Mouse (Mus musculus) embryonic facial prominence, embryonic 12.5 days (tissue): ENCODE measurements at regions not wholly inside any gene's neighbourhood (a gene's known extent, or its start where the extent isn't known, plus 50 kb on each side); places are given as distances from the start of the nearest gene placed in this dataset.

Experiments used
- ATAC-seq: fragments of 200-750 bp; cut with Nextera tagmentation; 2 replicates; pipeline ENCODE4 v1.8.0; 2017; ENCODE audit not compliant: insufficient number of reproducible peaks, insufficient read depth, low FRiP score, low TSS enrichment
- H3K27ac ChIP-seq: fragments of 300-500 bp; sonication (generic); 2 replicates; pipeline ENCODE4 v1.5.1; 2016; ENCODE audit warnings: mild to moderate bottlenecking
- H3K27me3 ChIP-seq: fragments of 300-500 bp; sonication (generic); 2 replicates; pipeline ENCODE4 v1.6.1; 2016; ENCODE audit warnings: mild to moderate bottlenecking, moderate library complexity
- H3K36me3 ChIP-seq: fragments of 300-500 bp; sonication (generic); 2 replicates; pipeline ENCODE4 v1.6.1; 2016; ENCODE audit warnings: mild to moderate bottlenecking
- H3K4me1 ChIP-seq: fragments of 300-500 bp; sonication (generic); 2 replicates; pipeline ENCODE4 v1.6.1; 2016
- H3K4me2 ChIP-seq: fragments of 300-500 bp; sonication (generic); replicated peaks from 2 replicates; pipeline ENCODE4 v1.6.1; 2016; ENCODE audit warnings: mild to moderate bottlenecking, moderate library complexity
- H3K4me3 ChIP-seq: fragments of 300-500 bp; sonication (generic); 2 replicates; pipeline ENCODE4 v1.5.1; 2016; ENCODE audit warnings: mild to moderate bottlenecking
- H3K9ac ChIP-seq: fragments of 300-500 bp; sonication (generic); 2 replicates; pipeline ENCODE4 v1.6.1; 2016; ENCODE audit warnings: mild to moderate bottlenecking, moderate library complexity
- H3K9me3 ChIP-seq: fragments of 300-500 bp; sonication (generic); 2 replicates; pipeline ENCODE4 v1.6.1; 2016; ENCODE audit warnings: mild to moderate bottlenecking, moderate library complexity
- WGBS: fragments of 180-500 bp; shearing (Covaris S2); methylation state at CpG from one replicate; pipeline ENCODE4 v1.1.7; 2016; 5-methylcytosine and 5-hydroxymethylcytosine counted together

GRCm38 (mm10) chr8:12036349-12036748 lies 196.1 kb downstream of the Tex29 start:
- H3K36me3 ChIP-seq: no peaks in the 10 kb centered on the region
- H3K9ac ChIP-seq: no peak overlapping the region
- no peaks in the 10 kb centered on the region for H3K4me1 ChIP-seq
- H3K27ac ChIP-seq: no peak overlapping the region
- no peaks in the 10 kb centered on the region for H3K9me3 ChIP-seq
- H3K4me3 ChIP-seq: no peak overlapping the region
- H3K27me3 ChIP-seq: 0 out of 2 replicates have a peak, but pooled peaks cover 7% of the 10 kb centered on the region
- ATAC-seq: no peak; the same call in 1 of the 2 replicates
- no peak overlapping the region for H3K4me2 ChIP-seq
- 71% methylated on average over 3 of the region's 3 CpGs for WGBS

- no peak overlapping the region for H3K9ac ChIP-seq
- no peaks in the 10 kb centered on the region; the same call in 1 of the 2 replicates for H3K27me3 ChIP-seq
- H3K4me2 ChIP-seq: no peak overlapping the region
- no peak for ATAC-seq
- whole genome bisulfite sequencing: 82% methylated on average over 3 of the region's 3 CpGs
- H3K4me1 ChIP-seq: 0 out of 2 replicates have a peak, but pooled peaks cover 5% of the 10 kb centered on the region
- no peak overlapping the region for H3K27ac ChIP-seq
- no peaks in the 10 kb centered on the region for H3K9me3 ChIP-seq
- no peak overlapping the region for H3K4me3 ChIP-seq
- H3K36me3 ChIP-seq: no peaks in the 10 kb centered on the region
These were observed 200.7 kb downstream of the Tex29 start for GRCm38 (mm10) chr8:12040924-12041323.

GRCm38 (mm10) chr8:12041662-12042061 lies 201.4 kb downstream of the Tex29 start:
- Histone ChIP-seq H3K36me3 (no peaks in the 10 kb centered on the region), H3K9ac (no peak overlapping the region), H3K4me2 (no peak overlapping the region), H3K27ac (no peak overlapping the region), H3K4me3 (no peak overlapping the region), H3K27me3 (no peaks in the 10 kb centered on the region; the same call in 1 of the 2 replicates), H3K4me1 (0 out of 2 replicates have a peak, but pooled peaks cover 5% of the 10 kb centered on the region), H3K9me3 (no peaks in the 10 kb centered on the region)
- ATAC-seq: no peak
- WGBS: 62% methylated on average over 6 of the region's 6 CpGs

GRCm38 (mm10) chr8:12050841-12051240 lies 210.6 kb downstream of the Tex29 start:
- Histone ChIP-seq H3K36me3 (no peaks in the 10 kb centered on the region), H3K9ac (no peak overlapping the region), H3K9me3 (no peaks in the 10 kb centered on the region), H3K4me1 (peaks cover 5% of the 10 kb centered on the region; the same call in 1 of the 2 replicates), H3K4me2 (no peak overlapping the region), H3K4me3 (no peak overlapping the region), H3K27ac (no peak overlapping the region), H3K27me3 (no peaks in the 10 kb centered on the region; the same call in 1 of the 2 replicates)
- 19% methylated on average over 5 of the region's 5 CpGs for WGBS
- ATAC-seq: no peak

GRCm38 (mm10) chr8:12051357-12051756 lies 211.1 kb downstream of the Tex29 start:
- H3K27me3 ChIP-seq: no peaks in the 10 kb centered on the region; the same call in 1 of the 2 replicates
- H3K27ac ChIP-seq: no peak overlapping the region
- ATAC-seq: no peak
- no peak overlapping the region for H3K4me2 ChIP-seq
- WGBS: 34% methylated on average over 12 of the region's 12 CpGs
- no peak overlapping the region for H3K9ac ChIP-seq
- no peak overlapping the region for H3K4me3 ChIP-seq
- H3K9me3 ChIP-seq: no peaks in the 10 kb centered on the region
- H3K36me3 ChIP-seq: no peaks in the 10 kb centered on the region
- H3K4me1 ChIP-seq: peaks cover 5% of the 10 kb centered on the region; the same call in 1 of the 2 replicates

GRCm38 (mm10) chr8:12055931-12056330 lies 215.7 kb downstream of the Tex29 start:
- no peak for ATAC-seq
- Histone ChIP-seq H3K9me3 (no peaks in the 10 kb centered on the region), H3K4me3 (no peak overlapping the region), H3K4me2 (no peak overlapping the region), H3K27me3 (no peaks in the 10 kb centered on the region; the same call in 1 of the 2 replicates), H3K36me3 (no peaks in the 10 kb centered on the region), H3K27ac (no peak overlapping the region), H3K4me1 (peaks cover 5% of the 10 kb centered on the region; the same call in 1 of the 2 replicates), H3K9ac (no peak overlapping the region)
- WGBS: 89% methylated on average over 9 of the region's 9 CpGs

GRCm38 (mm10) chr8:12061237-12061636 lies 217.4 kb upstream of the A230072I06Rik start:
- no peaks in the 10 kb centered on the region for H3K36me3 ChIP-seq
- no peak overlapping the region for H3K4me3 ChIP-seq
- H3K9ac ChIP-seq: no peak overlapping the region
- no peaks in the 10 kb centered on the region for H3K9me3 ChIP-seq
- H3K27me3 ChIP-seq: no peaks in the 10 kb centered on the region
- no peak overlapping the region for H3K4me2 ChIP-seq
- no peaks in the 10 kb centered on the region for H3K4me1 ChIP-seq
- WGBS: 65% methylated on average over 13 of the region's 13 CpGs
- no peak overlapping the region for H3K27ac ChIP-seq
- ATAC-seq: no peak

- no peak for ATAC-seq
- 72% methylated on average over 8 of the region's 8 CpGs for WGBS
- Histone ChIP-seq H3K9me3 (no peaks in the 10 kb centered on the region), H3K27me3 (no peaks in the 10 kb centered on the region), H3K4me3 (no peak overlapping the region), H3K4me2 (no peak overlapping the region), H3K36me3 (no peaks in the 10 kb centered on the region), H3K4me1 (no peaks in the 10 kb centered on the region), H3K27ac (no peak overlapping the region), H3K9ac (no peak overlapping the region)
These were observed 215.9 kb upstream of the A230072I06Rik start for GRCm38 (mm10) chr8:12062710-12063109.

- H3K4me2 ChIP-seq: no peak overlapping the region
- H3K4me1 ChIP-seq: no peaks in the 10 kb centered on the region
- 88% methylated on average over 7 of the region's 7 CpGs for WGBS
- no peaks in the 10 kb centered on the region for H3K27me3 ChIP-seq
- H3K27ac ChIP-seq: no peak overlapping the region
- H3K9ac ChIP-seq: no peak overlapping the region
- H3K36me3 ChIP-seq: no peaks in the 10 kb centered on the region
- ATAC-seq: no peak
- H3K9me3 ChIP-seq: no peaks in the 10 kb centered on the region
- H3K4me3 ChIP-seq: no peak overlapping the region
These were observed 214.0 kb upstream of the A230072I06Rik start for GRCm38 (mm10) chr8:12064664-12065063.

- ATAC-seq: no peak
- H3K27me3 ChIP-seq: no peaks in the 10 kb centered on the region
- no peak overlapping the region for H3K27ac ChIP-seq
- no peaks in the 10 kb centered on the region for H3K9me3 ChIP-seq
- no peak overlapping the region for H3K4me2 ChIP-seq
- H3K4me1 ChIP-seq: no peaks in the 10 kb centered on the region
- 83% methylated on average over 10 of the region's 10 CpGs for WGBS
- no peaks in the 10 kb centered on the region for H3K36me3 ChIP-seq
- no peak overlapping the region for H3K4me3 ChIP-seq
- no peak overlapping the region for H3K9ac ChIP-seq
These were observed 212.2 kb upstream of the A230072I06Rik start for GRCm38 (mm10) chr8:12066454-12066853.

GRCm38 (mm10) chr8:12073311-12073999 lies 205.2 kb upstream of the A230072I06Rik start:
- Histone ChIP-seq H3K4me1 (no peaks in the 10 kb centered on the region), H3K4me3 (no peak overlapping the region), H3K27ac (no peak overlapping the region), H3K36me3 (no peaks in the 10 kb centered on the region), H3K27me3 (peaks cover 11% of the 10 kb centered on the region; the same call in 1 of the 2 replicates), H3K9ac (no peak overlapping the region), H3K9me3 (no peaks in the 10 kb centered on the region), H3K4me2 (no peak overlapping the region)
- no peak for ATAC-seq
- 80% methylated on average over 6 of the region's 6 CpGs for WGBS

GRCm38 (mm10) chr8:12075943-12076342 lies 202.7 kb upstream of the A230072I06Rik start:
- no peaks in the 10 kb centered on the region for H3K9me3 ChIP-seq
- H3K27me3 ChIP-seq: peaks cover 11% of the 10 kb centered on the region; the same call in 1 of the 2 replicates
- ATAC-seq: no peak
- H3K36me3 ChIP-seq: no peaks in the 10 kb centered on the region
- H3K27ac ChIP-seq: no peak overlapping the region
- no peak overlapping the region for H3K9ac ChIP-seq
- 79% methylated on average over 3 of the region's 3 CpGs for WGBS
- H3K4me2 ChIP-seq: no peak overlapping the region
- no peak overlapping the region for H3K4me3 ChIP-seq
- H3K4me1 ChIP-seq: no peaks in the 10 kb centered on the region
